Mouse (Mus musculus) Muller cell, postnatal 12 days (primary cell): Measurements from ENCODE around the gene Rps6kb2.
A peak's percentile ranks its signal among the peaks of the same experiment; 100 is the strongest.

Experiments
- DNase-seq: peaks from one replicate; pipeline ENCODE4 v3.0.0-alpha.2; 2015; ENCODE audit errors: inconsistent ontology term

Rps6kb2 gene

DNA sequence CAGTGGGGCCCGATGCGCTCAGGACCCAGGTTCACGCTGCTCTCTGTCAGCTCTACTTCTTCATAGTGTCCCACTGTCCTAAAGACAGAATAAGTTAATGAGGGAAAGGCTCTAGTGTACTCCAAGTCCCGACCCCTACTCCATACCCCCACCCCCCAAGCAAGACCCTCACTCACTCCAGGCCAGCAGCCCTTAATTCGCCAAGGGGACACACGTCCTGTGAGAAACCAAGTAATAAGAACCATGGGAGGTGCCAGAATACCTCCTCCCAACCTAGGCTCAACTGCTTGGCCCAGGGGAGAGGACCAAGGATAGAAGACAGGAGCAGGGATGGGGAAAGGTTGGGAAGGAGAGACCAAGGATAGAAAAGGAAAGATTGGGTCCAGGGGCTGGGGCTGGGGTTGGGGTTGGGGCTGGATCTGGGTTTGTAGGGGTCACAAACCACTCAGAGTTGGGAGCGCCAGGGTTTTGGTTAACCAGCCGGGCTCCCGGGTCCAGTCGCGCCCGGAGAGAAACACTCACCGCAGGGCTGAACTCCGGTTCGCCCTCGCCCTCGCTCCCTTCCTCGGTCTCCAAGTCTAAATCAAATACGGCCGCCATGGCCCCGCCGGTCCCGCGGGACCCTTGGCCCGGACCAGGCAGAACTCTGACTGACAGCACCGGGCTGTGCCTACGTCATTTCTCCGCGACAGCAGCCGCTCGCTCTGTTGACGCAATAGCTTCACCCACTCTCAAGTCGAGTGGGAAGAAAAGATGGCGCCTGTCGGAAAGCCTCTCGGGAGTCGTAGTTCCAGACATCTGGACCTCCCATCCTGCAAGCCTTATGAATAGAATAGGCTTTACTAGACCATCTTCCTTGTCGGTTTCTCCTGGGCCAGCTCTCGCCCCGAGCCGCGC is at the start of gene Rps6kb2:
Gene Rps6kb2 (minus strand): TSS at position 709 of the 897 bp plus-strand sequence.
- DNase-seq, result peak; percentile 89

DNA sequence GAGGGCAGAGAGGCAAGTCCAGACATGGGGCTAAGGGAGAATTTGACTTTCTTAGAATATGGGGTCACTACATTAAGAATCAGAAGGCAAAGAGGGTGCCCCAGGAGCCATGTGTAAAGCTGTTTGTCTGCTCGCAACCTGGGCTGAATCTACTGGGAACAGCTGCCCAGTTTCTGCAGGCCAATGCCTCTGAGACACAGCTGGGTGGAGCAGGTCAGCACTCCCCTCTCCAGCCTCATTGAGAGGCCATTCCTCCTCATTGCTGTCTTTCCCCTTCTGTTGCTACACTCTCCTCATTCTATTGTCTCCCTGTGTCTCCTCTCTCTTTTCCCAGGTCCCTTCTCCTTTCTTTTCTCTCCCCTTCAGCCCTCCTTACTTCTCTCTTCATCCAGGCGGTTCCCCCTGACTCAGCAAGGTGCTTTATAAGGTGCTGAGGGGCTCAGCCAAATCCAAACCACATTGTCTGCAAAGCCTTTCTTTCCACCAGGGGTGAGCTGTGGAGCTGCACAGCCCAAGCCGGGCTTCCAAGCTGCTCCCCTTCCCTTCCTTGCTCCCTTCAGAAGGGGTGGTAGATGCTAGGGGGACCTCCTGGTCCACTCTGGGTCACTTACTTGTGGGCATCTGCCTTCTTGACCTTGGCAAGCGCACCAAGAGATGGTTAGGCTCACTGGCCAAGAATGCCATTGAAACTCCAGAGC is 48.9 kb upstream of the Rps6kb2 start:
- DNase-seq, result no peak

DNA sequence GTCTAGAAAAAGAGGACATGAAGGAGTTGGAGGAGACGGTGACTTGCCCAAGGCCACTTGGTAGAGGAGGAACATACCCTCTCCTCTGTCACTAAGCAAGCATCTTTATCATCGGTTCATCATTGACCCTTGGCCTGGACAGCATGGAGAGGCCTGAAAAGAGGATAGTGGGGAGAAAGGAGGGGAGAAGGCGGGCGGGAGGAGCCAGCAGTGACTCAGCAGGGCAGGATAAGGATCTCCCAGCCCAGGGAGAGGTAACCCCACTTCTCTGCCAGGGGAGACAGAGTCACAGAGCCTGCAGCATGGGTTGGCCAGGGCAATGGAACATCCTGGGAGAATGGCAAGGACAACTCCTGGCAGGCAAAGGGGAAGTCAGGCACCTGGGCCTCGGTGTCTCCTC is 45.4 kb upstream of the Rps6kb2 start:
- no peak for DNase-seq

DNA sequence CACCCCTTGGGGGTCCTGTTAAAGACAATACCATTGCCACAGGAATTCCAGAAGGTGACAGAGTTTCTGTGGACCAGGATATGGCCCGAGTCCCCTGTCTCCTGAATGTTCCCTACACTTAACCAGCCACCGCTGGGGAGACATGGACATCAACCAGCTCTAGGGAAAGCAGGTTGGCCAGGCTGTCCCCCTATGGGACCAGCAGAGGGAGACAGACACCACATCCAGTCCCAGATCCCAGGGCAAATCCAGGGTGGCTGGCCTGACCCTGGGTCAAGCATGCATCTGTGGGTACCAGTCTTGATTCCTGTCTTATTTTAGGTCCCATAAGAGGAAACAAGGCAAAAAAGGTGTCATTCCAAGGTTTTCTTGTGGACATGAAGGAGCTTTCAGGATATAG is 43.8 kb upstream of the Rps6kb2 start:
- DNase-seq, result peak; percentile 77

DNA sequence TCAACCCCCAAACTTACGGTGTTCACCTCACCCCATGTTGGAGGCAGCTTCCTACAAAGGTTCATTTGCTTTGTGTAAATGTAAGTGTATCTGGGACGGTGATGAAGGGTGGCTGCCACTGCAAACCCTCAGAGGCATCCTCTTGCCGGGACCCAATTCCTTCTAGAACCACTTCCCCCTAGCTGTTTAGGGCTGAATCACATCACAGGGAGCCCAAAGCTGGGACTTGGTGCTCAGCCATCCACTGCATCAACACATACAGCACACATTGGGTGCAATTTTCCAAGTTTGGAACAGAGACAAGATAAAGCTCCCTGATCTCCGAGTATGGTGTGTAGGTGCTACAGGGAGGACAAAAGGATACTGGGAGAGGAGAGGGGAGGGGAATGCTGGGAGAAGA is 41.7 kb upstream of the Rps6kb2 start:
- DNase-seq, result no peak

DNA sequence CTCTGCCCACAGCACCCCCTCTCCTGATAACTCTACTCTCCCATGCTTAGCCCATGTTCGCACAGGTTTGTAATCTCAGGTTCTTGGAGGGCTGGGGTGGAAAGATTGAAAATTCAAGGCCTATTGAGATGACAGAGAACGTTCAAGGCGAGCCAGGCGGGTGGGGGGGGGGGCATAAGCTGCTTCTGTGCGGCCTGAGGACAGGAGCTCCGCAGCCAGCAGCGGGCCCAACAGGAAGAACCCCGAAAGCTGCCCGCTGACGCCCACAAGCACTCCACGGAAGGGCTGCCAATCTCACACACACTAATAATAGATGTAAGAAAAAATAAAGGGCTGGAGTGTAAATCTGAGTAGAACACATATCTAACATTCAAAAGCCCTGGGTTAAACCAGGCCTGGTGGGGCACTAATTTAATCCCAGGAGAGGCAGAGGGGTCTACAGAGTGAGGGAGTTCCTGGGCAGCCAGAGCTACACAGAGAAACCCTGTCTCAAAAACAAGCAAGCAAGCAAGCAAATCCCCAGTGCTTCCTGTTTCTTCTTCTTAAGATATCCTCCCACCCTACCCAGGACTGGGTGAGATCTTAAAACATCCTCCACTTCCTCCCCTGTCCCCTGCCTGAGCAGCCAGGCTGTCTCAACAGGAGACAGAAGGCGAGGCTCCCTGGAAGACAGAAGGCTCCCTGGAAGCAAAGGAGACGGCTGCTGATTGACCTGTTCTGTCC is 40.6 kb upstream of the Rps6kb2 start:
- DNase-seq, result no peak

DNA sequence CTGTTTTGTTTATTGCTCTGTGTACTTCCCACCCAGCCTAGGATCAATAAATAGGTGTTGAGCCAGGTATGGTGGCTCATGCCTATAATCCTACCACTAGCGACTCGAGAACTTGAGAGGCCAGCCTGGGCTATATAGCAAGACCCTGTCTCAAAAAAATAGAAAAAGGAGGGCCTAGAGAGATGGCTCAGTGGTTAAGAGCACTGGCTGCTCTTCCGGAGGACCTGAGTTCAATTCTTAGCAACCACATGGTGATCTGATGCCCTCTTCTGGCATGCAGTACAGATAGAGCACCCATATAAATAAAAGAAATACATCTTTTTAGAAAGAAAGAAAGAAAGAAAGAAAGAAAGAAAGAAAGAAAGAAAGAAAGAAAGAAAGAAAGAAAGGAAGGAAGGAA is 40.0 kb upstream of the Rps6kb2 start:
- DNase-seq, result no peak

DNA sequence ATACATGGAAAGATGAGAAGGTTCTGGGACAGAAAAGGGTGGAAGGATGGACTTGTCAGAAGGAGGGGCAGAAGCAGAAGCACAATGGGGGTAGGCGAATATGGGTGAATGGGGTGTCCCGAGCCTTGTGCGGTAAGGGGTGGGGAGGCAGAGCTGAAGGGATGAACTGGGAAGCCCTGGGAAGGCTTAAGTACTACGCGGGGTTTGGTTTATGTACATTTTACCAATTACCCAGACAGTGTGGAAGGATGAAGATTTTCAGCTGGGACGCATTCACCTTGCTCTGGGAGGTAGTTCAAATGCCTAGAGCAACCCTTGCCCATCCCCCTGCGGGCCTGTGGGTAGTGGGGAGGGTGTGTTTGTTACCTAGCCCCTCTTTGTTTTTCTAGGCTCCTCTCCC is 39.0 kb upstream of the Rps6kb2 start:
- DNase-seq, result no peak

DNA sequence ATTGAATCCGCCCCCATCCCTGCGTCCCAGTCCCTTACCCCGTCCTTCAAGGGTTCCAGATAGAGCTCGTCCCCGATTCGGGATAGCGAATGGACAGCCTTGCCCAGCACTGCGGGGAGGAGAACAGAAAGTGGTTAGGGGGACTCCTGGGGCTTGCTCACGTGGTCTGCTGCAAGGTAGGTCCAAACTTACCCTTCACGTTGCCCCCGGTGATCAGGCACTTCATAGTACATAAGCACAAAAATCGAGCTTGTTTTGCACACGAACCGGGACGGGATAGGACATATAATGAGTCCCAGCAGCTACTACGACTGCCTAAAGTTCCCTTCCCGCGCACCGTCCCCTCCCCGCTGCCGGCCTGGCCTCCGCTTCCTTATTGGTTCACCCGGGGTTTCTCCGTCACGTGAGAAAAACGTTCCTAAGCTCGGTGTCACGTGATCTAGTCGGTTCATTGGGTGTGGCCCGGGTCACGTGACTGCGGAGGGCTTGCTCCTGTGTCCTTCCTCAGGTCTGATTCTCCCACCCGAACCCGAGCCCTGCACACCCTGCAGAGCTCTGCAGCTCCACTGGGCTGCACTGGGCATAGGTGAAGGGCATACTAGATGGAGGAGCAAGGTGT is 38.2 kb upstream of the Rps6kb2 start, which contains the start of gene Rad9a:
Gene Rad9a (minus strand): TSS at position 372 of the 619 bp plus-strand sequence.
- DNase-seq, result peak; percentile 94

DNA sequence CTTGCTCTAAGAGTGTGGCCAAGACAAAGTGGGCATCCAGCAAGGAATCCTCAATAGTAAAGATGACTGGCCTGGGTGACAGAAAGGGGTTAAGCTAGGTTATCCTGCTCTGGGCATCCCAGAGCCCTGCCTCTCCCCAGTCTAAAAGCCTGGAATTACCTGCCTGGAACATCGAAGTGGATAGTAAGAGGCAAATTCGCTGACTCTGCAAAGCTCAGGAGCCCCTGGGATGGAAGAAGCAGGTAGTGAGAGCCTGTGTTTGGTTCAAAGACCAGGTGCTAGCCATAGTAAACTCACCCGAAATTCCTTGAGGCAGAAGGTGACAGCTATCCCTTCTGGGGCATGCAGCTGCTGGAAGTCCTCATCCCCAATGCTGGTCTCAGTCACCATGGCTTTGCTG is 34.0 kb upstream of the Rps6kb2 start:
- DNase-seq, result no peak

DNA sequence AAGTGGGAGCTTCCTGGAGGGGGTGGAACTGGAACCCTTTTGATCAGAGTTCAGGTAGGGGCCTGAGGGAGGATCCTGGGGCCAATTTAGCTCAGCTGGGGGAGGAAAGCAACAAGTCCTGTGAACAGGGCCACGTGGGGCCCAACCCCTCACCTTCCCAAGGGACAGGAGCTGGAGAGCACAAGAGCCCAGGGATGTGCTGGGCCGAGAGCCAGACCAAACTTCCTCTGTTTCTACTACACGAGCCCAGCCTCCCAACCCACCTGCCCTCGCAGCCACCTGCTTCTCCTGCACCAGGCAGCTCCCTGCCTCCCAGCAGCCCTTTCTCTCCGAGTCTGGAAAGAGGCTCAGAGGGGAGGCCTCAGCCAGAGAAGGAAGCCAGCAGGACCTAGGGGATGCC is 33.4 kb upstream of the Rps6kb2 start:
- no peak for DNase-seq

DNA sequence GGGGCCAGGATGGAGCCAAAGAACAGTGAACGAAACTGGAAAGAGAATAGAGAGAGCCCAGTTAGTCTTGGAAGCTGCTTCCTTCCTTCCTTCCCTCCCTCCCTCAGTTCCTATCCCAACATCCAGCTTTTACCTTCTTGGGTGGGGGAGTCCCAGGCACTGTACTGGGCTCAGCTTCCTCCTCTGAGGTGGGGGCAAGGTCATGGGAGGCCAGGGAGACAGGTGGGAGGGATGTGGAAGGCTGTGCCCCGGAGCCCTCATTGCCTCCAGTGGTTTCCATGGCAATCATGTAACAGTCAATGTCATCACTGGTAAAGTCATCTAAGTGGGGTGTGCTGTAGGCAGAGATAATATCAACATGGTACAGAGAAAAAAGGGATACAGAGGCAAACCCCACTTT is 32.9 kb upstream of the Rps6kb2 start:
- no peak for DNase-seq

DNA sequence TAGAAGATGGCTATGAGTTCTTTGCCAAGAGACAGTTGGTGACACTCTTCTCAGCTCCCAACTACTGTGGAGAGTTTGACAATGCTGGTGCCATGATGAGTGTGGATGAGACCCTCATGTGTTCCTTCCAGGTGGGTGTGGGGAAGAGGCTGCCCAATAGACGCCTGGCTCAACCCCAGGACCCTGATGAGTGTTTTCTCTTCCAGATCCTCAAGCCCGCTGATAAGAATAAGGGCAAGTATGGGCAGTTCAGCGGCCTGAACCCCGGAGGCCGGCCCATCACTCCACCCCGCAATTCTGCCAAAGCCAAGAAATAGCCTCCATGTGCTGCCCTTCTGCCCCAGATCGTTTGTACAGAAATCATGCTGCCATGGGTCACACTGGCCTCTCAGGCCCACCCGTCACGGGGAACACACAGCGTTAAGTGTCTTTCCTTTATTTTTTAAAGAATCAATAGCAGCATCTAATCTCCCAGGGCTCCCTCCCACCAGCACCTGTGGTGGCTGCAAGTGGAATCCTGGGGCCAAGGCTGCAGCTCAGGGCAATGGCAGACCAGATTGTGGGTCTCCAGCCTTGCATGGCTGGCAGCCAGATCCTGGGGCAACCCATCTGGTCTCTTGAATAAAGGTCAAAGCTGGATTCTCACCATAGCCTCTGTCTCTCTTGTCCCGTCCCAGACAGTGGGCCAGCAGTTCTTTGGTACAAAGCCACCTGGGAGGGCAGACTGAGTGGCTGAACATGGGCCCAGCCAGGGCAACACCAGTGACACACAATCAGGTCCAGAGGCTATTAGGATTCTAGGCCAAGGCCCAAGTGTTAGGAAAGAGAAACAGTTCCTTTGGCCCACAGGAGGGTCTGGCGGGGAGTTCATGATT is 31.9 kb upstream of the Rps6kb2 start:
- peak; percentile 50 for DNase-seq

DNA sequence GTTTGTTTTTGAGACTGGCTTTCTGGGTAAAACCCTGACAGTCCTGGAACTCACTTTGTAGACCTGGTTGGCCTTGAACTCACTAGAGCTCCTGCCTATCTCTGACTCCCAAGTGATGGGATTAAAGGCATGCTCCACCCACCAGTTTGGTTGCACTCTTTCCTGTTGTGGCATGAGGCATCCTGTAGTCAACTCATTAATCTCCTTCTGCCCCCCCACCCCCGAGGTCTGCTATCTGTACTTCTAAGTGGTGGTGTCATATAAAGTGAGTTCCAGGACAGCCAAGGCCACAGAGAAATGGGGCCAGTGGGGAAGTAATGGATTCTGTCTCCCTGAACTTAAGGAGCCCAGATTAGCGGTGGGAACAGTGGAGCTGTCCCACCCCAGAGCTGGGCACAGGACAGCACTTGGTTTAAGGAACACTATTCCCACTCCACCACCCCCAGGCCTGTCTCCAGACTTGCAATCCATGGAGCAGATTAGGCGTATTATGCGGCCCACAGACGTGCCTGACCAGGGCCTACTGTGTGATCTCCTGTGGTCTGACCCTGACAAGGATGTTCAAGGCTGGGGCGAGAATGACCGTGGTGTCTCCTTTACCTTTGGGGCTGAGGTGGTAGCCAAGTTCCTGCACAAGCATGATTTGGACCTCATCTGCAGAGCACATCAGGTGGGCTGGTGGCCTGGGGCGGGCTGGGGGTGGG is 31.0 kb upstream of the Rps6kb2 start:
- DNase-seq, result no peak

DNA sequence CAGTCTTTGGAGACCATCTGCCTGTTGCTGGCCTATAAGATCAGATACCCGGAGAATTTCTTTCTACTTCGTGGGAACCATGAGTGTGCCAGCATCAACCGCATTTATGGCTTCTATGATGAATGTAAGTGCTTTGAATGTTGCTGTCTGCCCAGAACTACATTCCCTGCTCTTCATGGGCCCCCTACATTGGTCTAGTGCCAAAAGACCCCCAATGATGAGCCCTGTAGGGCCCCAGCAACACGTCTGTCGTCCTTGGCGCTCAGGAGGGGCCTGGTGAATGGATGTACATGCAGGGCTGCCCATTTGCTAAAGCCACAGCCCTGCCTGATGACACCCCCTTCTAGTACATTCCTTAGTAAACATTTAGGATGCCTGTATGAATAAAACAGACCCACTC is 30.0 kb upstream of the Rps6kb2 start:
- DNase-seq, result no peak

DNA sequence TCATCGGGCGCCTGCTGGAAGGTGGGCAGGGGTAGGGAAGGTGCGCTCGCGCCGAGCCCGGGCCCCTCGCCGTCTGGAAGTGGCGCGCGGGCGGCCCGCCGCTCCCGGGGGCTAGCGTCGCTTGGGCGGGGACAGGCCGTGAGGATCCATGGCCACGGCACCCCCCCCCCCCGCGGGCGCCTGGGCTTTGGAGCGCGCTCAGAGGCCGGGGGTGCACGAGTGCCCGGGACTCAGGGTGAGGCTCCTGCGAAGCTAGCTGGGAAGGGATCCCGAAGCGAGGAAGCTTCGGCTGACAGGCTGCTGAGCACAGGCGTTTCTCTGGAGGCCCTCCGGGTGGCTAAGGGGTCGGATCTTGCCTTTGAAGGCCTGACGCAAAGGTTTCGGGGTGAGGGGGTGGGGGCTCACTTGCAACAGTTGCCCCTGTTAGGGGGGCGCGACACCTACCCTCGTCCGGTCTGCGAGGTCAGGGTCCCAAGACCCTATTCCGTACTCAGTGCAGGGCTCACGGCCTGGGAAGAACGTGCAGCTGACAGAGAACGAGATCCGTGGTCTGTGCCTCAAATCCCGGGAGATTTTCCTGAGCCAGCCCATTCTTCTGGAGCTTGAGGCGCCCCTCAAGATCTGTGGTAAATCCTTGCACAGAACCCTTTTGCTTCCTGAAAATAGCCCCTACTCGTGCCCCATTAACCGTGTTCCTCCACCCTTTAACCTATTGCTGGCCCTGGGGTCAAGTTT is 29.3 kb upstream of the Rps6kb2 start:
- peak; percentile 33 for DNase-seq

DNA sequence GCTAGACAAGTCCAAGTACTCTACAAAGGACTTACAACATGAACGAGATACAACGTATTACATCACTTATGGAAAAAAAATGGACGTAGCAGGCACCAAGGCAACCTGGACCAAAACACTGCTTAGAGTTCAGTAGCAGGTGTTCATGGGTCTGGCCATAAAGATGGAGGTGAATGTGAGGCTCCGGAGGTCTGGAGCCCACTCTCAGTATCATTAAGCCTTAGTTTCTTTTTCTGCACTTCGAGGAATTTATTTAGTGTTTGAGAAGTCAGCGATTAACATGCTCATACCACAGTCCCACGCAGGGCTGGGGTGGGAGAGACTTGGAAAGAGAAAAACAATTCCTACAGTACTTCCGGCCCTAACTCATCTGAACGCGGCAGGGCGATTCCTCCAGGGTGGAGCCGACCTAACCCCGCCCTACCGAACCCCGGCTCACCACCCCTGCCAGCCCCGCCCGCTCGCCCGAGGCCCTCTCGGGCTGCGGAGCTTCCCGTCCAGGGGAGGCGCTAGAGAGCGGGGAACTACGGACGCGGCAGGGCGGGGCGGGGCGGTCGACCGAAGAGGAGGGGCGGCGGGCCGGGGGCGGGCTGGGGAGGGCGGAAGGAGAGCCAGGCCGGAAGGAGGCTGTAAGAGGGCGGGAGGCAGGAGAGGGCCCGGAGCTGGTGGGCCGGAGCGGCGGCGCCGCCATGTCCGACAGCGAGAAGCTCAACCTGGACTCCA is 28.5 kb upstream of the Rps6kb2 start, which contains the start of gene Ppp1ca:
Gene Ppp1ca (plus strand): TSS at position 538 of the 723 bp plus-strand sequence.
- peak; percentile 98 for DNase-seq

DNA sequence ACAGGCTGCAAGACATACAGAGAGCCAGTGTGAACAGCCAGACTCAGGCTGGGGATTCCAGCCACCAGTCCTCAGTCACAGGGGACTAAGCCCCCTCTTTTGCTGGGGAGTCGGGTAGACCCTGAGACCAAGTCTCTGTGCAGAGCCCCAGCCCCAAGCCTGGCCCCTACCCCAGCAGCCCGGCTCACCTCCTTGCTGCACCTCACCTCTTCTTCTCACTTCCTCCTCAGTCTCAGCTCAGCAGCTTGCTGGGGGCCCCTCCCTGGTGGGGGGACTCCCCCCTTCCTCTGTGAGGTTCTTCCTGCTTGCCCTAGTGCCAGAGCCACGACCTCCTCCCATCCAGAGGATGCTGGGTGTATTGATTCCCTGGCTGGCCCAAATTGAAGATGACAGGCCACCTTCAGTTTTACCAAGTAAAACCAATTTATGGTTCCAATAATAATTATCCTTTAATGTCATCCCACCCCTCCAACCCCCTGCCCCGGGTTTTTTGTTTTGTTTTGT is 27.7 kb upstream of the Rps6kb2 start, which contains the start of gene Tbc1d10c:
Gene Tbc1d10c (minus strand): TSS at position 454 of the 504 bp plus-strand sequence.
- DNase-seq, result no peak
